ENCODE assay signal across 11 mouse cellular contexts in the genomic region with DNA sequence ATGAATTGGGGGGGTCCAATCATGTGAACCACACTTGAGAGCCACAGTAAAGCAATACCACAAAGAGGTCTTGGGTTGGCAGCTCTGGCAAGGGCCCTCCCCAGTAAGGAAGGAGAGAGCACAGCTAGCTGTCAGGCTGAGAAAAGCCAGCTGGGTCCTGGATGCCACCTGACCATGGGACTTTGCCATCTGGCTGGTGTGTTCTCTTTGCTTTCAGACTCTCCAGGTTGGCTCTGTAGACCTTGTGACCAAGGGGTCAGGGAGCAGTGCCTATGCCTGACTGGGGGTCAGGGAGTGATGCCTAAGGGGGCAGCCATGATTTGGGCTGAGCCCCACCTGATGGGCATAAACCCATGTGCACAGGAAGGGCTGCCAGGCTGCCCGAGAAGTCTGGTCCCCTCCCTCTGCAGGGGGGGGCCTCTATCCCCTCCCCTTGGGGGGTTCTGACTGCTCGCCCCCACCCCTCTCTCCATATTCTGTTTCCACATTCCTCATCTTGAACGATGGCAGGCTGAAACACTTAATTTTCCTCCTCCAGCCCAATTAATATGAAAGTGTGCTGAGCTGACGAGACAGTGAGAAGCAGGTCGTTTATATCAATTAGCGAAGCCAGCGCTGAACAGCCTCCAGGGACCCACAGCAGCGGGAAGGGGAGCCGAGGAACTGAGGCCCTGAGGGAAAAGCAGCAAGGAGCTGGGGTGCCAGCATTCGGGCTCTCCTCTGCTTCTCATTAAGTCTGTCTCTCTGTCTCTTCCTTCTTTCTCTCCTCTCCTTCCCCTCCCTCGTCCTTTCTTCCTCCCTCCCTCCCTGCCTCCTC.
A peak's percentile ranks its signal among the peaks of the same experiment; 100 is the strongest.
DNase-seq lines count a peak whose midpoint lies in the region; ATAC-seq and TF ChIP-seq lines count a peak whose summit lies in the region.
"Had no signal": no experiment of that assay in that cellular context is flagged by ENCODE, and none has a peak within 500 bp of the region (broad histone marks: within the 10 kb centered on the region; RNA-seq: fewer than 3 reads in every experiment).

No protein-coding gene starts in this region.

- 48% methylated on average over 11 of the region's 11 CpGs for WGBS in heart, postnatal 0 days
- WGBS in embryonic facial prominence, embryonic 14.5 days = 6% methylated on average over 10 of the region's 11 CpGs
- 15% methylated on average over 10 of the region's 11 CpGs for WGBS in hindbrain, embryonic 16.5 days
- 25% methylated on average over 11 of the region's 11 CpGs for WGBS in midbrain, postnatal 0 days
- WGBS in lung, adult 2 months = 32% methylated on average over 11 of the region's 11 CpGs

- no peak overlapping the region for H3K4me3 ChIP-seq in heart, postnatal 0 days (ENCODE audit: low read depth, low read length)
- H3K4me3 ChIP-seq in embryonic facial prominence, embryonic 14.5 days (ENCODE audit: low read depth, low read length) = no peak overlapping the region
- H3K4me3 ChIP-seq in hindbrain, embryonic 16.5 days (ENCODE audit: low read length) = no peak overlapping the region
- H3K4me3 ChIP-seq in midbrain, postnatal 0 days (ENCODE audit: low read depth, low read length) = no peak overlapping the region
- H3K4me3 ChIP-seq in lung, adult 2 months (replicated peaks; ENCODE audit: extremely low read depth, low read depth, low read length) = no peak overlapping the region
- H3K4me3 ChIP-seq: left cerebral cortex, adult 2 months had no signal

- H3K27ac ChIP-seq in heart, postnatal 0 days (ENCODE audit: low read depth) = no peak overlapping the region
- no peak overlapping the region for H3K27ac ChIP-seq in embryonic facial prominence, embryonic 14.5 days (replicated peaks; ENCODE audit: low read depth, low read length)
- H3K27ac ChIP-seq in hindbrain, embryonic 16.5 days (ENCODE audit: low read depth, low read length) = peak overlapping the region; percentile 14
- H3K27ac ChIP-seq in midbrain, postnatal 0 days (ENCODE audit: low read depth, low read length) = peak overlapping the region; percentile 2; the same call in 1 of the 2 replicates
- H3K27ac ChIP-seq: left cerebral cortex, adult 2 months had no signal

- DNase-seq in heart, postnatal 0 days (ENCODE audit: low spot score) = peak; percentile 43
- no peak for DNase-seq in heart, adult 11 months
- DNase-seq in embryonic facial prominence, embryonic 14.5 days (ENCODE audit: low spot score) = peak; percentile 61
- peak; percentile 54 for DNase-seq in midbrain, postnatal 0 days (ENCODE audit: low spot score)
- no peak for DNase-seq in lung, adult 2 months
- DNase-seq in natural killer cell, adult 2 months (ENCODE audit: low spot score in 2 of 2) = no peak
- no peak for DNase-seq in B cell, adult 2 months
- DNase-seq: lung, embryonic 14.5 days; right cerebral cortex, adult 18-20 months had no signal

- no peak overlapping the region for H3K9ac ChIP-seq in heart, postnatal 0 days (replicated peaks; ENCODE audit: low read depth, low read length)
- H3K9ac ChIP-seq in embryonic facial prominence, embryonic 14.5 days (ENCODE audit: low read depth, low read length) = no peak overlapping the region
- peak overlapping the region; percentile 19; the same call in 1 of the 2 replicates for H3K9ac ChIP-seq in hindbrain, embryonic 16.5 days (ENCODE audit: low read depth, low read length)
- H3K9ac ChIP-seq in midbrain, postnatal 0 days (replicated peaks; ENCODE audit: low read length, poor library complexity, severe bottlenecking) = no peak overlapping the region
- H3K9ac ChIP-seq: lung, embryonic 14.5 days had no signal

- no peak overlapping the region for H3K4me2 ChIP-seq in heart, postnatal 0 days (ENCODE audit: low read depth, low read length)
- H3K4me2 ChIP-seq in embryonic facial prominence, embryonic 14.5 days (ENCODE audit: low read depth, low read length) = peak overlapping the region; percentile 40
- 0 out of 2 replicates have a peak overlapping the region, but pooled peaks have one; percentile 18 for H3K4me2 ChIP-seq in hindbrain, embryonic 16.5 days (ENCODE audit: low read length)
- 0 out of 2 replicates have a peak overlapping the region, but pooled peaks have one; percentile 9 for H3K4me2 ChIP-seq in midbrain, postnatal 0 days (ENCODE audit: low read depth, low read length, poor library complexity, severe bottlenecking)
- H3K4me2 ChIP-seq: lung, embryonic 14.5 days had no signal

- no peak for TF ChIP-seq CTCF in heart, postnatal 0 days (IDR thresholded peaks at IDR 0.05; ENCODE audit: low read depth)
- TF ChIP-seq CTCF in midbrain, postnatal 0 days (IDR thresholded peaks at IDR 0.05) = no peak
- no peak for TF ChIP-seq CTCF in lung, adult 2 months (IDR thresholded peaks at IDR 0.05; ENCODE audit: insufficient read depth, low read length)

- no peaks in the 10 kb centered on the region for H3K36me3 ChIP-seq in heart, postnatal 0 days (replicated peaks; ENCODE audit: control insufficient read depth, insufficient read depth, low read length)
- no peaks in the 10 kb centered on the region for H3K36me3 ChIP-seq in embryonic facial prominence, embryonic 14.5 days (ENCODE audit: control insufficient read depth, insufficient read depth, low read length)
- no peaks in the 10 kb centered on the region for H3K36me3 ChIP-seq in hindbrain, embryonic 16.5 days (ENCODE audit: control insufficient read depth, insufficient read depth, low read length)
- H3K36me3 ChIP-seq in midbrain, postnatal 0 days (ENCODE audit: insufficient read depth, low read length) = no peaks in the 10 kb centered on the region

- H3K4me1 ChIP-seq in heart, postnatal 0 days (ENCODE audit: control insufficient read depth, insufficient read depth) = 0 out of 2 replicates have a peak, but pooled peaks cover 7% of the 10 kb centered on the region
- H3K4me1 ChIP-seq in embryonic facial prominence, embryonic 14.5 days (ENCODE audit: control insufficient read depth, insufficient read depth, low read length) = peaks cover 6% of the 10 kb centered on the region; the same call in 1 of the 2 replicates
- H3K4me1 ChIP-seq in hindbrain, embryonic 16.5 days (ENCODE audit: control insufficient read depth, insufficient read depth, low read depth, low read length) = peaks cover 10% of the 10 kb centered on the region
- H3K4me1 ChIP-seq in midbrain, postnatal 0 days (ENCODE audit: insufficient read depth, low read length) = peaks cover 6% of the 10 kb centered on the region; the same call in 1 of the 2 replicates
- no peaks in the 10 kb centered on the region for H3K4me1 ChIP-seq in lung, adult 2 months (ENCODE audit: control insufficient read depth, insufficient read depth, low read length)

- H3K27me3 ChIP-seq in heart, postnatal 0 days (ENCODE audit: control insufficient read depth, insufficient read depth, low read length) = no peaks in the 10 kb centered on the region
- no peaks in the 10 kb centered on the region for H3K27me3 ChIP-seq in embryonic facial prominence, embryonic 14.5 days (replicated peaks; ENCODE audit: control insufficient read depth, insufficient read depth, low read length)
- no peaks in the 10 kb centered on the region for H3K27me3 ChIP-seq in hindbrain, embryonic 16.5 days (replicated peaks; ENCODE audit: control insufficient read depth, insufficient read depth, low read length)
- H3K27me3 ChIP-seq in midbrain, postnatal 0 days (ENCODE audit: insufficient read depth, low read length) = no peaks in the 10 kb centered on the region

- no peak for TF ChIP-seq POLR2A in lung, adult 2 months (IDR thresholded peaks at IDR 0.05; ENCODE audit: borderline replicate concordance, extremely low read depth, low read depth, low read length)

- ATAC-seq in heart, postnatal 0 days (ENCODE audit: insufficient read depth, low read depth) = peak; percentile 68; the same call in 1 of the 2 replicates
- ATAC-seq in embryonic facial prominence, embryonic 14.5 days (ENCODE audit: low read depth) = 0 out of 2 replicates have a peak, but pooled peaks have one; percentile 28
- peak; percentile 81 for ATAC-seq in hindbrain, embryonic 16.5 days
- no peak for ATAC-seq in midbrain, postnatal 0 days (ENCODE audit: low FRiP score)

- 0 out of 2 replicates have a peak, but pooled peaks have one; percentile 32 for TF ChIP-seq EP300 in heart, postnatal 0 days (IDR thresholded peaks at IDR 0.05; ENCODE audit: low read depth)

- H3K9me3 ChIP-seq in heart, postnatal 0 days (replicated peaks; ENCODE audit: control insufficient read depth, low read length) = no peaks in the 10 kb centered on the region
- H3K9me3 ChIP-seq in embryonic facial prominence, embryonic 14.5 days (ENCODE audit: control insufficient read depth, low read length) = peaks cover 6% of the 10 kb centered on the region; the same call in 1 of the 2 replicates
- no peaks in the 10 kb centered on the region; the same call in 1 of the 2 replicates for H3K9me3 ChIP-seq in hindbrain, embryonic 16.5 days (ENCODE audit: control insufficient read depth, low read length)
- no peaks in the 10 kb centered on the region for H3K9me3 ChIP-seq in midbrain, postnatal 0 days (ENCODE audit: low read length)

Comparison
In these comparisons a context has a peak if more than half of its experiments do, and no peak if none do; other contexts are left out.
1. DNase-seq: peak in heart, postnatal 0 days (single experiment), embryonic facial prominence, embryonic 14.5 days (single experiment) and midbrain, postnatal 0 days (single experiment); none in heart, adult 11 months (single experiment), lung, adult 2 months (single experiment), natural killer cell, adult 2 months (0 of 2) and B cell, adult 2 months (0 of 2).
2. H3K27ac ChIP-seq: peak in hindbrain, embryonic 16.5 days (single experiment) and midbrain, postnatal 0 days (single experiment); none in heart, postnatal 0 days (single experiment) and embryonic facial prominence, embryonic 14.5 days (single experiment).